In the genomic region with DNA sequence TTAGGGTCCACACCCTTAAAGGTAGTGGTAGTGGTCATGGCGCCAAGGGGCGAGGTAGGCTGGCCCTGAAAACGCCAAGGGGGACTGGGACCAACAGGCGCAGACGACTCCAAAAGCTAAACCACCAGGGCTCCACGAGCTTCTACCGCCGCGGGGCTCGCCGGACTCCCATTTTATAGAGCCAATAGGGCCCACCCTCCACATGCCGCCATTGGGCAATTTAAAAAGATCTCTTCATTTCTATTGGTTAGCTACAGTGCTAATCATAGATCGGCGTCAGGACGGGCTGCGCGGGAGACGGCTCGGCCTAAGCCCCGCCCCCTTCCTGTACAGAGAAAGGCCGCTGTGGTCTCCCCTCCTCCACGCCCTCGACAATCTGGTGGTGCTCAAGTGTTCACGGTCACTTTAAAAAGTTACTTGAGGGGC, we compare ENCODE assay signal across 8 mouse cellular contexts. TPM values are rescaled to one million over a fixed set of nuclear protein-coding genes. Genes with fewer than 3 reads are reported as not detected.
DNase-seq lines count a peak whose midpoint lies in the region; ATAC-seq lines count a peak whose summit lies in the region.

TSS of gene Jpt1 (minus strand) at position 150 of the 426 bp plus-strand sequence.

- peak within 1 kb of the TSS; percentile 93 for H3K27ac ChIP-seq in hindbrain, embryonic 14.5 days

- no peaks in the 10 kb centered on the region for H3K9me3 ChIP-seq in hindbrain, embryonic 14.5 days (ENCODE audit: control insufficient read depth, low read length)

- no peaks in the 10 kb centered on the region for H3K27me3 ChIP-seq in hindbrain, embryonic 14.5 days (ENCODE audit: control insufficient read depth, insufficient read depth, low read length)

- no peaks in the 10 kb centered on the region for H3K36me3 ChIP-seq in hindbrain, embryonic 14.5 days (replicated peaks; ENCODE audit: control insufficient read depth, insufficient read depth)

- peak within 1 kb of the TSS; percentile 100 for H3K9ac ChIP-seq in hindbrain, embryonic 14.5 days

- WGBS in hindbrain, embryonic 14.5 days: under 1% methylated on average over 24 of the region's 24 CpGs

- peak; percentile 97 for DNase-seq in R1 (ENCODE audit: low read depth, low spot score)
- DNase-seq in cerebellum, postnatal 25 days: peak; percentile 96 to 97
- peak; percentile 95 to 96 for DNase-seq in frontal cortex, postnatal 25 days (ENCODE audit: low spot score in 2 of 2)
- peak; percentile 99 for DNase-seq in hindbrain, embryonic 14.5 days (ENCODE audit: low spot score)
- peak; percentile 94 to 97 for DNase-seq in layer of hippocampus, postnatal 36 days
- DNase-seq in lung, postnatal 36 days: peak; percentile 98
- DNase-seq in retina, postnatal 1 day: peak; percentile 99
- peak; percentile 93 to 94 for DNase-seq in urinary bladder, adult 18-20 months (ENCODE audit: low spot score in 2 of 2)

- peak within 1 kb of the TSS; percentile 100 for H3K4me3 ChIP-seq in hindbrain, embryonic 14.5 days (replicated peaks; ENCODE audit: low read length)

- H3K4me2 ChIP-seq in hindbrain, embryonic 14.5 days (replicated peaks): peak within 1 kb of the TSS; percentile 81

- ATAC-seq in hindbrain, embryonic 14.5 days (ENCODE audit: low FRiP score): peak; percentile 98

- peaks cover 24% of the 10 kb centered on the region for H3K4me1 ChIP-seq in hindbrain, embryonic 14.5 days (replicated peaks; ENCODE audit: control insufficient read depth, insufficient read depth, low read length)

RNA-seq across cellular contexts. Expression of gene Jpt1, which starts in this region (rescaled TPM):
- 1,350 and 1,384 TPM in 2 replicates for polyA plus RNA-seq in hindbrain, embryonic 14.5 days (2014; fragmentation: Nextera tagmentation; extraction: Ambion mirVana)
- 100 to 1,000 TPM; 138 to 161 TPM for total RNA-seq in layer of hippocampus, postnatal 36 days (2021)

Comparison
In these comparisons a context has a peak if more than half of its experiments do, and no peak if none do; other contexts are left out.
1. Peak in every context shown above with its lines: DNase-seq, ATAC-seq, H3K4me3 ChIP-seq and H3K27ac ChIP-seq.